Mouse (Mus musculus): ENCODE measurements around the gene Dtx2. TPM values are rescaled to one million over a fixed set of nuclear protein-coding genes. Genes with fewer than 3 reads are reported as not detected.

Dtx2 gene
- polyA plus RNA-seq (2015; fragmentation: Nextera tagmentation; extraction: Ambion mirVana), result 26.6 and 27.6 TPM in 2 replicates

- peak within 1 kb of the TSS; percentile 89 for H3K27ac ChIP-seq (ENCODE audit: low read length)
- no peaks in the 10 kb centered on the region for H3K9me3 ChIP-seq (ENCODE audit: control insufficient read depth, low read length)
- peak within 1 kb of the TSS; percentile 87 for H3K4me2 ChIP-seq (ENCODE audit: low read depth, low read length)
- WGBS, result under 1% methylated on average over 42 of the region's 47 CpGs
- H3K4me1 ChIP-seq (replicated peaks; ENCODE audit: control insufficient read depth, insufficient read depth, low read length), result peaks cover 8% of the 10 kb centered on the region
- peaks cover 21% of the 10 kb centered on the region for H3K36me3 ChIP-seq (ENCODE audit: control insufficient read depth, insufficient read depth, low read length)
- H3K27me3 ChIP-seq (ENCODE audit: control insufficient read depth, insufficient read depth, low read depth, low read length), result no peaks in the 10 kb centered on the region
- H3K9ac ChIP-seq (ENCODE audit: low read length), result peak within 1 kb of the TSS; percentile 79
- H3K4me3 ChIP-seq (ENCODE audit: low read length), result peak within 1 kb of the TSS; percentile 71
- peak; percentile 96 for ATAC-seq (ENCODE audit: low read depth)
These were observed at the start of gene Dtx2 for GRCm38 (mm10) chr5:135994725-135995687. Dtx2 (plus strand) TSS chr5:135994800.

GRCm38 (mm10) chr5:135945916-135946408, 48.6 kb upstream of the Dtx2 start:
- no peaks in the 10 kb centered on the region for H3K9me3 ChIP-seq (ENCODE audit: control insufficient read depth, low read length)
- H3K4me2 ChIP-seq (ENCODE audit: low read depth, low read length), result no peak overlapping the region
- H3K27me3 ChIP-seq (ENCODE audit: control insufficient read depth, insufficient read depth, low read depth, low read length), result no peaks in the 10 kb centered on the region
- peaks cover 10% of the 10 kb centered on the region for H3K4me1 ChIP-seq (replicated peaks; ENCODE audit: control insufficient read depth, insufficient read depth, low read length)
- 53% methylated on average over 10 of the region's 10 CpGs for WGBS
- H3K36me3 ChIP-seq (ENCODE audit: control insufficient read depth, insufficient read depth, low read length), result no peaks in the 10 kb centered on the region
- peak overlapping the region; percentile 31; the same call in 1 of the 2 replicates for H3K9ac ChIP-seq (ENCODE audit: low read length)
- no peak overlapping the region for H3K4me3 ChIP-seq (ENCODE audit: low read length)
- peak; percentile 80 for ATAC-seq (ENCODE audit: low read depth)
- no peak overlapping the region for H3K27ac ChIP-seq (ENCODE audit: low read length)

DNA sequence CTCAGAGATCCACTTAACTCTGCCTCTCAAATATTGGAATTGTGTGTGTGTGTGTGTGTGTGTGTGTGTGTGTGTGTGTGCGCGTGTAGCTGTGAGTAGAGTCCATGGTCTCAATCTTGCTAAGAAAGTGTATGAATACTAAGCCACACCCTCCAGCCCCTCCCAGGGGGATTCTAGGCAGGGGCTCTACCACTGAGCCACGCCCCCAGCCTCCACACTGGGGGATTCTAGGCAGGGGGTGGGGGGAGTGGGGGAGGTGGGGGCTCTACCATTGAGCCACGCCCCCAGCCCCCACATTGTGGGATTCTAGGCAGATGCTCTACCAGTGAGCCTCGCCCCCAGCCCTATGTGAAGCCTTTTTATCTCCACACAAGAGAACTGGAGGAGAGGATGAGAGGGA, 48.0 kb upstream of the Dtx2 start:
- Histone ChIP-seq H3K9ac (ENCODE audit: low read length) (no peak overlapping the region), H3K4me1 (replicated peaks; ENCODE audit: control insufficient read depth, insufficient read depth, low read length) (peaks cover 10% of the 10 kb centered on the region), H3K27me3 (ENCODE audit: control insufficient read depth, insufficient read depth, low read depth, low read length) (no peaks in the 10 kb centered on the region), H3K36me3 (ENCODE audit: control insufficient read depth, insufficient read depth, low read length) (no peaks in the 10 kb centered on the region), H3K4me2 (ENCODE audit: low read depth, low read length) (no peak overlapping the region), H3K9me3 (ENCODE audit: control insufficient read depth, low read length) (no peaks in the 10 kb centered on the region), H3K27ac (ENCODE audit: low read length) (no peak overlapping the region), H3K4me3 (ENCODE audit: low read length) (no peak overlapping the region)
- peak; percentile 41; the same call in 1 of the 2 replicates for ATAC-seq (ENCODE audit: low read depth)
- 64% methylated on average over 5 of the region's 5 CpGs for WGBS

- Histone ChIP-seq H3K4me2 (ENCODE audit: low read depth, low read length) (no peak overlapping the region), H3K4me3 (ENCODE audit: low read length) (no peak overlapping the region), H3K9me3 (ENCODE audit: control insufficient read depth, low read length) (no peaks in the 10 kb centered on the region), H3K4me1 (replicated peaks; ENCODE audit: control insufficient read depth, insufficient read depth, low read length) (peaks cover 5% of the 10 kb centered on the region), H3K27me3 (ENCODE audit: control insufficient read depth, insufficient read depth, low read depth, low read length) (no peaks in the 10 kb centered on the region), H3K27ac (ENCODE audit: low read length) (no peak overlapping the region), H3K9ac (ENCODE audit: low read length) (no peak overlapping the region), H3K36me3 (ENCODE audit: control insufficient read depth, insufficient read depth, low read length) (no peaks in the 10 kb centered on the region)
- WGBS, result 68% methylated on average over 11 of the region's 11 CpGs
- no peak for ATAC-seq (ENCODE audit: low read depth)
These were observed 43.7 kb upstream of the Dtx2 start for GRCm38 (mm10) chr5:135950710-135951412.

DNA sequence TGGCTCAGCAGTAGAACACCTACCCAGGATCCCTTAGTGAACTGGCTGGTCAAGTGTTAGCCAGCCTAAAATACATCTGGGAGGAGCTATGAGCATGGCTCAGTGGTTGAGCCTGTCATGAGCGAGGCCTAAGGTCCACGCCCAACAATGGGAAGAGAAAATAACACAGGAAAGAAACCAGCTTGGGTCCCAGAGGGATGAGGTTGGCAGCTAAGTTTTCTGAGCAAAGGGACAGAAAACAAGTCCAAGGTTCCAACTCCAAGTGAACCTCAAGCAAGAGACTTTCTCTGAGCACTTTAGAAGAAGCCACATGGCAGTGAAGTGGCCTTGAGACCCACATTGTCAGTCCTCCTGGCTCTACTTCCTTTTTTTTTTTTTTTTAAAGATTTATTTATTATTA, 42.9 kb upstream of the Dtx2 start:
- no peaks in the 10 kb centered on the region for H3K36me3 ChIP-seq (ENCODE audit: control insufficient read depth, insufficient read depth, low read length)
- no peak for ATAC-seq (ENCODE audit: low read depth)
- H3K9me3 ChIP-seq (ENCODE audit: control insufficient read depth, low read length), result no peaks in the 10 kb centered on the region
- H3K4me2 ChIP-seq (ENCODE audit: low read depth, low read length), result no peak overlapping the region
- no peak overlapping the region for H3K9ac ChIP-seq (ENCODE audit: low read length)
- H3K27ac ChIP-seq (ENCODE audit: low read length), result no peak overlapping the region
- H3K4me3 ChIP-seq (ENCODE audit: low read length), result no peak overlapping the region
- no peaks in the 10 kb centered on the region for H3K4me1 ChIP-seq (replicated peaks; ENCODE audit: control insufficient read depth, insufficient read depth, low read length)
- WGBS, result 88% methylated on average over 2 of the region's 2 CpGs
- H3K27me3 ChIP-seq (ENCODE audit: control insufficient read depth, insufficient read depth, low read depth, low read length), result no peaks in the 10 kb centered on the region

DNA sequence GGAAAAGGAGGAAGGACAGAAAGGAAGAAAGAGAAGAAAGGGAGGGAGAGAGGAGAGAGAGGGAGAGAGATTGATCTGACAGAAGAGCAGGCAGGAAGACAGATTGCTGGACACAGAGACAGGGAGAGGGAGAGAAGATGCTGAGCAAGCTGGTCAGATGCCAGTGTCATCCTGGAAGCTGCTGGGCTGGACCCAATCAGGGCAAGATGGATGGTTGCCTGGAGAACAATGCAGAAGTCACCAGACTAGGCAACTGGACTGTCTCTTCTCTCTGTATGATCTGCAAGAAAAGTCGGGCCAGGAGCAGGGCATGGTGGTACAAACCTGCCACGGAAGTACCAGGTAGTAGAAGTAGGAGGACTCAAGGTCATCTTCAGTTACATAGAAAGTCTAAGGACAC, 41.8 kb upstream of the Dtx2 start:
- Histone ChIP-seq H3K36me3 (ENCODE audit: control insufficient read depth, insufficient read depth, low read length) (no peaks in the 10 kb centered on the region), H3K9me3 (ENCODE audit: control insufficient read depth, low read length) (no peaks in the 10 kb centered on the region)
- WGBS, result 87% methylated on average over 2 of the region's 2 CpGs

GRCm38 (mm10) chr5:135956300-135957206, 38.0 kb upstream of the Dtx2 start:
- Histone ChIP-seq H3K4me1 (replicated peaks; ENCODE audit: control insufficient read depth, insufficient read depth, low read length) (peaks cover 3% of the 10 kb centered on the region), H3K4me3 (ENCODE audit: low read length) (no peak overlapping the region), H3K9me3 (ENCODE audit: control insufficient read depth, low read length) (no peaks in the 10 kb centered on the region), H3K27ac (ENCODE audit: low read length) (peak overlapping the region; percentile 87), H3K4me2 (ENCODE audit: low read depth, low read length) (peak overlapping the region; percentile 67; the same call in 1 of the 2 replicates), H3K27me3 (ENCODE audit: control insufficient read depth, insufficient read depth, low read depth, low read length) (no peaks in the 10 kb centered on the region), H3K9ac (ENCODE audit: low read length) (no peak overlapping the region), H3K36me3 (ENCODE audit: control insufficient read depth, insufficient read depth, low read length) (no peaks in the 10 kb centered on the region)
- 78% methylated on average over 9 of the region's 9 CpGs for WGBS
- no peak for ATAC-seq (ENCODE audit: low read depth)

More for the DNA sequence above, 41.8 kb upstream of the Dtx2 start:
- H3K4me1 ChIP-seq (replicated peaks; ENCODE audit: control insufficient read depth, insufficient read depth, low read length), result no peaks in the 10 kb centered on the region
- no peaks in the 10 kb centered on the region for H3K27me3 ChIP-seq (ENCODE audit: control insufficient read depth, insufficient read depth, low read depth, low read length)
- ATAC-seq (ENCODE audit: low read depth), result no peak
- no peak overlapping the region for H3K9ac ChIP-seq (ENCODE audit: low read length)
- H3K27ac ChIP-seq (ENCODE audit: low read length), result no peak overlapping the region
- H3K4me3 ChIP-seq (ENCODE audit: low read length), result no peak overlapping the region
- H3K4me2 ChIP-seq (ENCODE audit: low read depth, low read length), result no peak overlapping the region

GRCm38 (mm10) chr5:135957207-135957974, 37.2 kb upstream of the Dtx2 start:
- Histone ChIP-seq H3K4me2 (ENCODE audit: low read depth, low read length) (peak overlapping the region; percentile 67), H3K4me1 (replicated peaks; ENCODE audit: control insufficient read depth, insufficient read depth, low read length) (peaks cover 9% of the 10 kb centered on the region), H3K4me3 (ENCODE audit: low read length) (peak overlapping the region; percentile 48), H3K27me3 (ENCODE audit: control insufficient read depth, insufficient read depth, low read depth, low read length) (no peaks in the 10 kb centered on the region), H3K27ac (ENCODE audit: low read length) (peak overlapping the region; percentile 94), H3K9me3 (ENCODE audit: control insufficient read depth, low read length) (no peaks in the 10 kb centered on the region), H3K9ac (ENCODE audit: low read length) (peak overlapping the region; percentile 67), H3K36me3 (ENCODE audit: control insufficient read depth, insufficient read depth, low read length) (no peaks in the 10 kb centered on the region)
- peak; percentile 88 for ATAC-seq (ENCODE audit: low read depth)
- WGBS, result 7% methylated on average over 28 of the region's 28 CpGs
